Mouse (Mus musculus) MEL (cell line): ENCODE data around the gene Myo1g. TPM values are rescaled to one million over a fixed set of nuclear protein-coding genes. Genes with fewer than 3 reads are reported as not detected.
A peak's percentile ranks its signal among the peaks of the same experiment; 100 is the strongest.

Experiments
- DNase-seq: peaks from one replicate; pipeline ENCODE4 v3.0.0; 2011; ENCODE audit warnings: low read depth, low spot score
- H3K27ac ChIP-seq: 2 replicates; pipeline ENCODE4 v1.5.1; 2012; ENCODE audit warnings: low read depth, mild to moderate bottlenecking, control low read depth, low read length, moderate library complexity; ENCODE audit not compliant: control insufficient read depth
- H3K27me3 ChIP-seq, 2 experiments: fragments of 150-350 bp in 1 of 2; sonication (generic) in 1 of 2; 2 replicates each; pipeline ENCODE4 v1.6.1; 2012; ENCODE audit warnings: low read length in 2 of 2, mild to moderate bottlenecking in 2 of 2, improper control_type of control experiment in 1 of 2, moderate library complexity in 1 of 2; ENCODE audit not compliant: insufficient read depth in 2 of 2, control insufficient read depth in 1 of 2
- H3K36me3 ChIP-seq, 2 experiments: 2 replicates each; pipeline ENCODE4 v1.6.1; 2012 to 2014; ENCODE audit warnings: low read length in 2 of 2, improper control_type of control experiment in 1 of 2, inconsistent platforms in 1 of 2, mild to moderate bottlenecking in 1 of 2; ENCODE audit not compliant: insufficient read depth in 2 of 2, control insufficient read depth in 1 of 2
- H3K4me1 ChIP-seq, 2 experiments: fragments of 150-350 bp in 1 of 2; sonication (generic) in 1 of 2; 2 replicates each; pipeline ENCODE4 v1.6.1; 2012; ENCODE audit warnings: low read length in 2 of 2, improper control_type of control experiment in 1 of 2, mild to moderate bottlenecking in 1 of 2; ENCODE audit not compliant: insufficient read depth in 2 of 2, control insufficient read depth in 1 of 2
- H3K4me3 ChIP-seq, 2 experiments: fragments of 150-350 bp in 1 of 2; sonication (generic) in 1 of 2; 2 replicates each; pipeline ENCODE4 v1.5.1; 2012; ENCODE audit warnings: low read depth in 2 of 2, low read length in 2 of 2, mild to moderate bottlenecking in 2 of 2, moderate library complexity in 2 of 2, control low read depth in 1 of 2, improper control_type of control experiment in 1 of 2; ENCODE audit not compliant: control insufficient read depth in 1 of 2, insufficient read depth in 1 of 2
- H3K79me2 ChIP-seq: 2 replicates; pipeline ENCODE4 v1.6.1; 2012; ENCODE audit warnings: mild to moderate bottlenecking, low read length, moderate library complexity; ENCODE audit not compliant: control insufficient read depth, poor library complexity, insufficient read depth
- H3K9ac ChIP-seq: 2 replicates; pipeline ENCODE4 v1.6.1; 2012; ENCODE audit warnings: low read depth, mild to moderate bottlenecking, control low read depth, low read length, moderate library complexity; ENCODE audit not compliant: control insufficient read depth, poor library complexity, severe bottlenecking
- H3K9me3 ChIP-seq: fragments of 150-350 bp; sonication (generic); replicated peaks from 2 replicates; pipeline ENCODE4 v1.6.1; 2012; ENCODE audit warnings: mild to moderate bottlenecking, low read length, improper control_type of control experiment, moderate library complexity; ENCODE audit not compliant: insufficient read depth
- CTCF ChIP-seq, 3 experiments: IDR thresholded peaks in 2 of 3; conservative IDR thresholded peaks in 1 of 3; 2 replicates each; pipeline ENCODE4 v1.5.1; 2011 to 2012; ENCODE audit warnings: low read length in 3 of 3, low read depth in 2 of 3, mild to moderate bottlenecking in 2 of 3, improper control_type of control experiment in 1 of 3, inconsistent platforms in 1 of 3, mixed read lengths in 1 of 3, moderate library complexity in 1 of 3; ENCODE audit not compliant: control insufficient read depth in 1 of 3, insufficient read depth in 1 of 3, poor library complexity in 1 of 3, severe bottlenecking in 1 of 3
- EP300 ChIP-seq, 2 experiments: IDR thresholded peaks; 2 replicates each; pipeline ENCODE4 v1.6.1; 2011; ENCODE audit warnings: improper control_type of control experiment in 2 of 2, low read length in 2 of 2, low read depth in 1 of 2, mild to moderate bottlenecking in 1 of 2
- GATA1 ChIP-seq: IDR thresholded peaks from 2 replicates; pipeline ENCODE4 v1.6.1; 2011; ENCODE audit warnings: low read depth, low read length, improper control_type of control experiment
- HCFC1 ChIP-seq: IDR thresholded peaks from 2 replicates; pipeline ENCODE4 v1.6.1; 2012; ENCODE audit warnings: low read depth, mild to moderate bottlenecking, inconsistent platforms, low read length, improper control_type of control experiment, moderate library complexity
- JUND ChIP-seq: IDR thresholded peaks from 2 replicates; pipeline ENCODE4 v1.6.1; 2011; ENCODE audit warnings: low read depth, mild to moderate bottlenecking, improper control_type of control experiment, low read length
- KAT2A ChIP-seq: conservative IDR thresholded peaks from 2 replicates; pipeline ENCODE4 v1.6.1; 2012; ENCODE audit warnings: low read depth, low read length, improper control_type of control experiment, inconsistent platforms
- MAFK ChIP-seq: IDR thresholded peaks from 2 replicates; pipeline ENCODE4 v1.6.1; 2011; ENCODE audit warnings: low read depth, mild to moderate bottlenecking, low read length, improper control_type of control experiment, borderline replicate concordance
- MXI1 ChIP-seq: IDR thresholded peaks from 2 replicates; pipeline ENCODE4 v1.6.1; 2011; ENCODE audit warnings: mild to moderate bottlenecking, low read depth, low read length, improper control_type of control experiment
- MYC ChIP-seq: IDR thresholded peaks from 2 replicates; pipeline ENCODE4 v1.6.1; 2011; ENCODE audit warnings: low read depth, mild to moderate bottlenecking, low read length, improper control_type of control experiment, moderate library complexity
- NRF1 ChIP-seq: IDR thresholded peaks from 2 replicates; pipeline ENCODE4 v1.6.1; 2014; ENCODE audit warnings: low read depth, mild to moderate bottlenecking, inconsistent platforms, low read length, improper control_type of control experiment, moderate library complexity; ENCODE audit not compliant: poor library complexity, insufficient read depth, severe bottlenecking
- RAD21 ChIP-seq: IDR thresholded peaks from 2 replicates; pipeline ENCODE4 v1.6.1; 2011; ENCODE audit warnings: mild to moderate bottlenecking, low read depth, low read length, improper control_type of control experiment
- SMC3 ChIP-seq: IDR thresholded peaks from 2 replicates; pipeline ENCODE4 v1.6.1; 2011; ENCODE audit warnings: low read depth, low read length, improper control_type of control experiment
- USF1 ChIP-seq: IDR thresholded peaks from 2 replicates; pipeline ENCODE4 v1.6.1; 2014; ENCODE audit warnings: low read depth, mild to moderate bottlenecking, inconsistent platforms, low read length, improper control_type of control experiment, moderate library complexity
- USF2 ChIP-seq, 2 experiments: IDR thresholded peaks; 2 replicates each; pipeline ENCODE4 v1.6.1; 2011 to 2012; ENCODE audit warnings: improper control_type of control experiment in 2 of 2, low read length in 2 of 2, borderline replicate concordance in 1 of 2, inconsistent platforms in 1 of 2, low read depth in 1 of 2, mild to moderate bottlenecking in 1 of 2; ENCODE audit not compliant: insufficient read depth in 1 of 2
- ZC3H11A ChIP-seq: IDR thresholded peaks from 2 replicates; pipeline ENCODE4 v1.6.1; 2012; ENCODE audit warnings: low read depth, mild to moderate bottlenecking, inconsistent platforms, low read length, improper control_type of control experiment
- polyA plus RNA-seq, 2 experiments: library from polyadenylated mRNA; stranded (reverse) in 1 of 2; unstranded in 1 of 2; fragments of >175 nt in 1 of 2; fragments of >200 nt in 1 of 2; gene quantifications; 2 replicates each; pipeline versions ENCODE4 v1.2.1 to v1.2.4; 2012; ENCODE audit warnings: low replicate concordance in 2 of 2, low read depth in 1 of 2; ENCODE audit not compliant: insufficient read length in 2 of 2, insufficient read depth in 1 of 2, missing spikeins in 1 of 2
- total RNA-seq: library from RNA; depleted of rRNA; stranded (reverse); fragments of 300-350 nt; gene quantifications from 2 replicates; pipeline ENCODE4 v1.2.3, GENCODE M21; 2012

Gene Myo1g
- total and polyA plus RNA-seq, 3 experiments = 19.4 to 33.3 TPM; not detected in 1

- no peak for TF ChIP-seq CTCF (IDR thresholded peaks at IDR 0.05 in 2 of 3, conservative IDR thresholded peaks at IDR 0.05 in 1 of 3; ENCODE audit: control insufficient read depth in 1 of 3, insufficient read depth in 1 of 3, low read depth in 2 of 3, low read length in 3 of 3, poor library complexity in 1 of 3, severe bottlenecking in 1 of 3)
- TF ChIP-seq KAT2A = no peak
- no peak for TF ChIP-seq HCFC1
- no peak for TF ChIP-seq JUND
- TF ChIP-seq USF2 (IDR thresholded peaks at IDR 0.05; ENCODE audit: borderline replicate concordance in 1 of 2, insufficient read depth in 1 of 2, low read depth in 1 of 2, low read length in 2 of 2) = no peak
- TF ChIP-seq SMC3 = no peak
- TF ChIP-seq NRF1 = no peak
- Histone ChIP-seq H3K36me3 (no peaks in the 10 kb centered on the region), H3K4me1 (no peaks in the 10 kb centered on the region), H3K4me3 (no peak overlapping the region), H3K79me2 (no peaks in the 10 kb centered on the region), H3K27me3 (peaks cover 0 to 1% of the 10 kb centered on the region in 2 experiments; a peak in 2 of 4 replicates), H3K9ac (no peak overlapping the region), H3K9me3 (no peaks in the 10 kb centered on the region), H3K27ac (no peak overlapping the region)
- DNase-seq = no peak
Measured at GRCm38 (mm10) chr11:6497311-6497948, 23.3 kb downstream of the Myo1g start.

- peak; percentile 67 for DNase-seq
Measured at GRCm38 (mm10) chr11:6489691-6490503, 30.9 kb downstream of the Myo1g start.

More at GRCm38 (mm10) chr11:6489691-6490503, 30.9 kb downstream of the Myo1g start:
- Histone ChIP-seq H3K27ac (no peak overlapping the region), H3K9ac (no peak overlapping the region), H3K4me3 (no peak overlapping the region), H3K36me3 (peaks cover 0 to 13% of the 10 kb centered on the region in 2 experiments; a peak in 2 of 4 replicates), H3K79me2 (no peaks in the 10 kb centered on the region)
- TF ChIP-seq ZC3H11A (peak; percentile 32; the same call in 1 of the 2 replicates), CTCF (IDR thresholded peaks at IDR 0.05 in 2 of 3, conservative IDR thresholded peaks at IDR 0.05 in 1 of 3; ENCODE audit: control insufficient read depth in 1 of 3, insufficient read depth in 1 of 3, low read depth in 2 of 3, low read length in 3 of 3, poor library complexity in 1 of 3, severe bottlenecking in 1 of 3) (peak; percentile 50 to 76 (median 59)), RAD21 (peak; percentile 54), MAFK (no peak), EP300 (IDR thresholded peaks at IDR 0.05; ENCODE audit: low read depth in 1 of 2, low read length in 2 of 2) (no peak), SMC3 (peak; percentile 49), USF1 (peak; percentile 14; the same call in 1 of the 2 replicates), MXI1 (no peak), MYC (no peak), GATA1 (no peak)
- TF ChIP-seq, all 39 proteins: peak for 5
- H3K9me3 ChIP-seq = no peaks in the 10 kb centered on the region
- H3K27me3 ChIP-seq = no peaks in the 10 kb centered on the region; a peak in 1 of 4 replicates
- peaks cover 7 to 15% of the 10 kb centered on the region in 2 experiments for H3K4me1 ChIP-seq
